Mouse (Mus musculus) c-Kit-negative CD71-positive TER-119-positive erythroid progenitor cells, embryonic 14.5 days (primary cell): ENCODE results near the gene Slc9b1.

ENCODE experiments used
- DNase-seq: peaks from one replicate; pipeline ENCODE4 v3.0.0-alpha.2; 2013; ENCODE audit warnings: low read depth, low spot score

Gene Slc9b1

GRCm38 (mm10) chr3:135347739-135348264 lies at the start of gene Slc9b1:
Gene Slc9b1, plus strand, starts transcription at chr3:135348029.
- DNase-seq = no peak

DNA sequence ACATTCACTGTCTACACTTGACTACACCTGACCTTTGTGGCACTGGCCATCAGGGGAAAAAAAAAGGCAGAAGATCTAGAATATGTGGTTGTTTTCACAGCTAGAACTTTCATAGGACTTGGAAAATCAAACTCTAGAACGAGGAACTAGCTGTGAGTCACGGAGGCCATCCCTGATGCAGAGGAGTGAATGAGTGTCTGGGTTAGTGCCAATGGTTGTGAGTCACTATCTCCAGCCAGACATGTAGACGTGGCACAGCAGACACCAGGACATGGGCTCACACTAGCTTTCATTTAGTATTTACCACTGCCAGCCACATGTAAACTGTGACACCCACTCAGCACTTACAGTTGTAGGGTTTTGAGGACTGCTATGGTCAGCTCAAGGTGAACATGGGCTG lies 49.3 kb upstream of the Slc9b1 start:
- DNase-seq = no peak

GRCm38 (mm10) chr3:135300081-135300480 lies 47.7 kb upstream of the Slc9b1 start:
- no peak for DNase-seq

DNA sequence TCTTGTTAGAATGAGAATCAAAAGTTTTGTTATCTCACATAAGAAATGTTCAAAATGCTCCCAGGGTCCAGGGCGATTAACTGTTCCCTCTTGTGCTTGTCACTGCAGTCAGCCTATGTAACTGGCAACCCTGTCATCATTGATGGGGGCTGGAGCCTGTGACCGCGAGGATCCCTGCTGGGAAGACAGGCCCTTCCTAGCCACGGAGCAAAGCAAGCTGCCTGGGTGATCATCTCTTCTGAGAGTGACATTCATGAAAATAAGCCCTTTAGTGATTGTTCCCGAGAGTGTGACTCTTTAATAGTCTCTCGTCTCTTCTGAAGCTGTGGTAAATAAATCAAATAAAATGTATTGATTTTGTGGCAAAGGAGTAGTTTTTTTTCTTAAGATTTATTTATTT lies 43.8 kb upstream of the Slc9b1 start:
- DNase-seq = no peak

GRCm38 (mm10) chr3:135304566-135304965 lies 43.3 kb upstream of the Slc9b1 start:
- DNase-seq = no peak

GRCm38 (mm10) chr3:135307411-135308259 lies 40.2 kb upstream of the Slc9b1 start, which contains the start of gene Slc9b2:
Gene Slc9b2, plus strand, starts transcription at chr3:135307700.
- no peak for DNase-seq

DNA sequence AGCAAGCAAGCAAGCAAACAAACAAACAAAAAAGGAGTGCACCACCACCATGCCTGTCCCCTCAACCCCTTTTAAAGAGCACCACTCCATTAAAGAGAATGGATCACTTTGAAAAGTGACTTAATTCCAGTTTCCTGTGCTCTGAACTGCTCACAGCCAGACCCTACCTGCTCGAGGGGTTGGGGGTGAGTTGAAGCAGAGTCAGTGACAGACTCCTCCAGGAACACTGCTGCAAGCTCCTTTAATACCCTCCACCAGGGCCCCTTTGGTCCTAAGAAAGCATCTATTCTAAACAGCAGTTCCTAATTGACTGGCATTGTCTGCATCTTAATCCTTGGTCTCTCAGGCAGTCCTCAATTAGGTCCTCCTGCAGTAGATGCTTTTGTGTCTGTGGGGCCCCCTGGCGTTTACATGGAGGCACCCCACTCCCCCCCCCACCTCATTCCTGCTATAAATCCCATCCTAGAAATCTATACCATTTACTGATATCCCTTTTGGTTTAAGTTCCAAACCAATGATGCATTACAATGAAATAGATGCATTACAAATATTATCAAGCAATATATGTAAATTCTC lies 34.8 kb upstream of the Slc9b1 start:
- DNase-seq = no peak

DNA sequence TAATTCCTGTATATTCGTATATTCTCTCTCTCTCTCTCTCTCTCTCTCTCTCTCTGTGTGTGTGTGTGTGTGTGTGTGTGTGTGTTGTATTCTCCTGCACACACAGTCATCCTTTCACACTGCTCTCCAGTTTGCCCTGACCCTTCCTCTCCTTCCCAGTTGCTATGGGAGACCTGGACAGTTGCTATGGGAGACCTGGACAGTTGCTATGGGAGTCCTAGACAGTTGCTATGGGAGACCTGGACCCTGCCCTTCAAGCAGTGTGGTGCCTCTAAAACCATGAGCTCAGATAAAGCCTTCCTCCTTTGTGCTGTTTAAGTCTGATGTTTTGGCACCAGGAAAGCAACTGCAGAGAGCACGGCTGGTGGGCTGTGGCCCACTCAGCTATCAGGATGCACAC lies 34.1 kb upstream of the Slc9b1 start:
- DNase-seq = no peak

DNA sequence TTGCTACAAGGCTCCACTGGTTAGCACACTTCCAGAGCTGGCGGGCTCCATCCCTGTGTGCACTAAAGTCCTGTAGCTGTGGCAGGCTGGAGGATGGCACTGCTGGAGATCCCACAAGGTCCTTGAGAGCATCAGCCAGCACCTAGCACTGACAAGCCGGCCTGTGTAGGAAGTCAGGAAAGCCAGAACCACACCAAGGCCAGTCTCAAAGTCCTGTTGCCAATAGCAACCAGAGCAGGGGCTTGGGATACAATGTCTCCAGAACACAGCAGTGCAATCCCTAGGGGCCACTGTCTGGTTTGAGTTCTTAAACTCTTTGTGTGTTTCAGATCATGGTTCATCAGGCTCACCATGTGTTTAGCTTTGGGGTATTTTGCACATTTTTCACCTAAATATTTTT lies 33.0 kb upstream of the Slc9b1 start:
- DNase-seq = no peak

GRCm38 (mm10) chr3:135315720-135316425 lies 32.0 kb upstream of the Slc9b1 start:
- no peak for DNase-seq

GRCm38 (mm10) chr3:135318331-135318730 lies 29.5 kb upstream of the Slc9b1 start:
- DNase-seq = no peak

DNA sequence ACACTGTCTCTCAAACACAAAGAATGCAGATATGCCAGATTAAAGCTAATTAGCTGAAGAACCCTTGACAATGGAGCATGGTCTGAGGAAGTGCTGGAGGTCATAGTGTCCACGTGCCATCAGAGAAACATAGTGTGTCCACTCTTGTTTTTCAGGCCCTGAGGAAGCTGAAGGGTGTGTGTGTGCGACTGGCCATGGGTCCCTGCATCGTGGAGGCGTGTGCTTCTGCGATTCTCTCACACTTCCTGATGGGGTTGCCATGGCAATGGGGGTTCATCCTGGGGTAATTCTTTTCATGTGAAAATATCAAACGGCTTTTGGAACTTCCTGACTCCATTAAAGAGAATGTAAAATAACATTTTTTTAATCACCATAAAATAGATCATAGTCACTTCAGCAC lies 23.5 kb upstream of the Slc9b1 start:
- DNase-seq = no peak

DNA sequence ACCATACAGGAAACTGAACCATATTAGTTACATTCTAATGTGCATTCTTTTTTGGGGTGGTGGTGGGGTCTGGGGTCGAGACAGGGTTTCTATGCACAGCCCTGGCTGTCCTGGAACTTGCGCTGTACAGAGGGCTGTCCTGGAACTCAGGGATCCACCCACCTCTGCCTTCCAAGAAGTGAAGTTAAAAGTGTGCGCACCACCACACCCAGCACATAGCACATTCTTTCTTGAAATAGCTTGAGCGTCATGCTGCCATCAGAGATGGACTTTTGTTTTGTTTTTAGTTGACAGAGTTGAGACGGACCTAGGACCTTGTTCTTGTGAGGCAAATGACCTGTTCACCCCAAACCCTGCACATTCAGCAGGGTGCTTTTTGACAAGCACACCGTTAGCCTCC lies 20.7 kb upstream of the Slc9b1 start:
- no peak for DNase-seq

GRCm38 (mm10) chr3:135327601-135328000 lies 20.2 kb upstream of the Slc9b1 start:
- no peak for DNase-seq

DNA sequence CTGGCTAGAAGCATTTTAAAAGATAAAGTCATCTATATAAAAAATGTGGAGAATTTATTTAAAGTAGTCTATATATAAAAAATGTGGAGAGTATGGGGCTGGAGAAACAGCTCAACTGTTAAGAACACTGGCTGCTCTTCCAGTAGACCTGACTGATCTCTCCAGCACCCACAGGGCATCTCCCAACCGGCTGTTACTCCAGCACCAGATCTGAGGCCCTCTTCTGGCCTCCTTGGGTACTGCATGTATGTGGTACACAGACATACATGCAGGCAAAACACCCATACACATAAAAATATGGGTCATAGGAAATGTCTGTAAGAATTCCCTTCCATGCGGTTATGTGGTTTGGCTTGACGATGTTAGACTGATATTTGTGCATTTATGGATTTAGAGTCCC lies 19.3 kb upstream of the Slc9b1 start:
- peak; percentile 13 for DNase-seq

DNA sequence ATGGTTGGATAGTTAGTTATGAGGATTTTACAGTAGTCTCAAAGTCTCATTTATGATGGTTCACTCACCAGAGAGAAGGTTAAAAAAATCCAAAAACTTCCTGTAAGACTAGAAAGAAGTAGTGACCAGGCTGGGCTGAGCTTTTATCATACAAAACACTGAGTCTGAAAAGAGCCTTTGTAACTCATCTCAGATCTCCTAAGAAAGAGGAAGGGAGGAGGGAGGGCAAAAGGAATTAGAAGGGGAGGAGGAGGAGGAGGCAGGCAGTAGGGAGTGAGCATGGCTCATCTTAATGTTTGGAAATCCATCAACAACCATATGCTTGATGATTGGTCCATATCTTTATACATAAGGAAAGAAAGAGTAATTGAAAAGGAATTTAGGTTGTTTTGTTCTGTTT lies 15.1 kb upstream of the Slc9b1 start:
- DNase-seq = no peak

GRCm38 (mm10) chr3:135333763-135334162 lies 14.1 kb upstream of the Slc9b1 start:
- DNase-seq = no peak

DNA sequence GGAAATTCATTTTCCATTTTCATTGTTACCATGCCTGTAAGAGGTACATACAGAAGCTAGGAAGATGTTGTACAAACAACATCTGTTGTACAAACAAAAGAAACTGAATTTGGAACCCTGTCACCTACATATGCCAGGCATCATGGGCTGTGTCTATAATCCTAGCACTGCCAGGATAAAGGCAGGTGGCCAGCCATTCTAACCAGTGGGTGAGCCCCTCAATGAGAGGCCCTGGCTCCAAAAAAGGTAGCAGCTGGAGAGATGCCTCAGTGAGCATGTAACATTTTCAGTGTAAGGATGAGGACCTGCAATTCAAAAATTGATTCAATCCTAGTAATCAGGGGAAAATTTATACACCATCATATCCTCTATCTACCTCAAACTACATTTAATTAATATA lies 1.2 kb downstream of the Slc9b1 start:
- DNase-seq = no peak

DNA sequence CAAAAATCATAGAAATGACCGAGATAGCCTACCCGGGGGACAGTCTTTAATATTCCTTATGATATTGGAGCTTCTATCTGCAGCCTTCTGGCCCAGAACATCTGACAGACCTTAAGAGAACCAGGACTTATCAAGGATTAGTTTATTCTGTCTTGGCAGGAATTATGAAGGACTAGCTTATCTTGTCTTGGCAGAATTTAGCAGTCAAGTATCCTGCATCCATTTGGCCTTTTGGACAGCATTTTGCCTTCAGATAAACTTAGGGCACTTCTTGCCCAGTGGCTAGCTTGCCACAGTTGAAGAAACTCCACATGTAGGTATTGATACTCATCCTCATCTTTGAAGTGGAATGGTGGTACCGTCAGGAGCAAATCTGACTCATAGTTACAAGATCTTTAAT lies 4.0 kb downstream of the Slc9b1 start:
- DNase-seq = no peak

- no peak for DNase-seq
Observed at GRCm38 (mm10) chr3:135357394-135357793, 9.6 kb downstream of the Slc9b1 start.

DNA sequence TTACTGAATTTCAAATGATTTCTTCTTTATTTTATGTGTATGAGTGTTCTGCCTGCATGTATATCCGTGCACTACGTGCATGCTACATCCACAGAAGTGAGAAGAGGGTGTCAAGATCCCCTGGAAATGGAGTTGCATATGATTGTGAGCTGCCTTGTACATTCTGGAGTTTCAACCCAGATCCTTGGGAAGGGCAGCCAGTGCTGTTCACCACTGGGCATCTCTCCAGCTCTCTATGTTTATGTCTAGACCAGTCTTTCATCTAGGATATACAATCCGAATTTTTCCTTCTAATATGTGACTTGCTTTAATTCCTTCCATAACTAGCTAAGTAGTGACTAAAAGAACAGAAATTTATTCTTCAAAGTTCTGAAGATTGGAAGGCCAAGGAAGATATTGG lies 28.0 kb downstream of the Slc9b1 start:
- DNase-seq = no peak

DNA sequence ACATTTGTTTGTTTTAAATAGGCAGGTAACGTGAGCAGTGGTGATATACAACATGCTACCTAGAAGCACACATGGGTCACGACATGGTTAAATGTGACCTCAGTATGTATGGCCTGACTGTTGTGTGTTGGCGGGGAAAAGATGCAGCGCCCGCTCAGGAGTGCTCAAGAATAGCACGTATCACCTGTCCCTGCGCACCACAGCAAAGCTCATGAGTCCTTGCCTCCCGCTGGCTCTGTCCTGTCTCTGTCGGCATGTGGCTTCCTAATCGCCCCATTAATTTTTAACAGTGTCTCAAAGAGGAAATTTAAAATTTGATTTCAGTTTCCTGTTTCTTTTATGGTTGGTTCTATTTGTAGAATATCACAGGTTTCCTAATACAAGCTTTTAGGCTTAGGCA lies 29.6 kb downstream of the Slc9b1 start:
- no peak for DNase-seq
